Mouse (Mus musculus): Measurements from ENCODE around the gene Cfdp1.

Cfdp1 gene

DNA sequence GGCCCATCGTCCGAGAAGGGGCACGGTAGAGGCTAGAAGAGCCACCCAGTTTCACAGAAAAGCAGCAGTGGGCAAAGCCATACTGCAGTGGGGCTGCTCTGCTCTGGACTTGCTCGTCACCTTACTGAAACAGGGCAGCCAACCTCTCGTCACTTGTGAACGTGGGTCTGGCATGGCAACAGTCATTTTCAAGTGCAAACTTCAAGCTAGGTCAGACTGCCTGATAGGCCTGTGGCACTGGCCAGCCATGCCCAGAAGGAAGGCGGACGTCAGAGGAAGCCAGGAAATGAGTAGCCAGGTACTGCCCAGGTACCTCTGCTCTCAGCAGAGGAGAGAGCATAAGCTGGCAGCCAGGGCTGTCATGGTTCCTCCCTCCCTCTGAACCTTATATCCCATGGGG, 113.1 kb downstream of the Cfdp1 start:
- DNase-seq (ENCODE audit: low read depth, low spot score) = no peak

- no peak for DNase-seq (ENCODE audit: low read depth, low spot score)
These were observed 113.8 kb downstream of the Cfdp1 start for GRCm38 (mm10) chr8:111740301-111740711.

- no peak for DNase-seq (ENCODE audit: low read depth, low spot score)
These were observed 114.5 kb downstream of the Cfdp1 start for GRCm38 (mm10) chr8:111739604-111740003.

- DNase-seq (ENCODE audit: low read depth, low spot score) = no peak
These were observed 115.2 kb downstream of the Cfdp1 start for GRCm38 (mm10) chr8:111738867-111739266.

- DNase-seq (ENCODE audit: low read depth, low spot score) = peak; percentile 88
These were observed 117.8 kb downstream of the Cfdp1 start for GRCm38 (mm10) chr8:111736321-111736720.

DNA sequence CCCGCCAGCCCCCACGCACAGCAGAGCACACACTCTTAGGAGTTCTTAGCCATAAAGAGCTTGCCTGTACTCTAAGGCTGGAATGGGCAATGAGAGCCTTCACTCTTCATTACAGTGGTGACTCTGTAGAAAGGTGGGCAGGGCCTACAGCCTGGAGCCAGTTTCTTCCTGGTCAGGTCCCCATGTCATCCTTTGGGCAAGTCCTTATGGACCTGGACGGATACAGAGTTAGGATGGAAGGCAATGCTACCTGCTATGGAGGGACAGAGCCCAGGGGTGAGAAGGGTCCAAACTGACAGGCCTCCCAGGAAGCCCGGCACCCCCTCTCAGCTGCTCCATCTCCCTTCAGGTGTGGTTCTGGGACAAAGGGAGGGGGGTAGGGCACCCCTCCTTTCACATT, 118.3 kb downstream of the Cfdp1 start:
- no peak for DNase-seq (ENCODE audit: low read depth, low spot score)

DNA sequence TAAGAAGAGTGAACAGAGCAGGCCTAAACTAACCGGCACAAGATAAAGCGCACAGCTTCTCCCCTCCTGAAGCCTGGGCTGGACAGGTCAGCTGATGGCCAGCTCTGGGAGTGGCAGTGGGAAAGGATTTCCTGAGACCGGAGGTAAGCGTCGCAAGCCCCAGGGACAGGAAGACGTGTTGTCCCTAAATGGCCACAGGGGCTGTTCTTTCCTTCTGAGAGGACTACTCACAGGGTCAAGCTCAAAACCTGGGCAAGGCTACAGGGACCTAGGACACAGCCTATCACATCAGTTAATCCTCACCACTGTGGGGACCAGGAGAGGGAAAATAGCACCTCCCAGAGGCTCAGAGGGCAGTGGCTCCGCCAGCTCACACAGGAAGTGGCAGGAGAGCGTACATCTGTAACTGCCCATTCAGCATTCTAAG, 118.7 kb downstream of the Cfdp1 start:
- DNase-seq (ENCODE audit: low read depth, low spot score) = no peak

DNA sequence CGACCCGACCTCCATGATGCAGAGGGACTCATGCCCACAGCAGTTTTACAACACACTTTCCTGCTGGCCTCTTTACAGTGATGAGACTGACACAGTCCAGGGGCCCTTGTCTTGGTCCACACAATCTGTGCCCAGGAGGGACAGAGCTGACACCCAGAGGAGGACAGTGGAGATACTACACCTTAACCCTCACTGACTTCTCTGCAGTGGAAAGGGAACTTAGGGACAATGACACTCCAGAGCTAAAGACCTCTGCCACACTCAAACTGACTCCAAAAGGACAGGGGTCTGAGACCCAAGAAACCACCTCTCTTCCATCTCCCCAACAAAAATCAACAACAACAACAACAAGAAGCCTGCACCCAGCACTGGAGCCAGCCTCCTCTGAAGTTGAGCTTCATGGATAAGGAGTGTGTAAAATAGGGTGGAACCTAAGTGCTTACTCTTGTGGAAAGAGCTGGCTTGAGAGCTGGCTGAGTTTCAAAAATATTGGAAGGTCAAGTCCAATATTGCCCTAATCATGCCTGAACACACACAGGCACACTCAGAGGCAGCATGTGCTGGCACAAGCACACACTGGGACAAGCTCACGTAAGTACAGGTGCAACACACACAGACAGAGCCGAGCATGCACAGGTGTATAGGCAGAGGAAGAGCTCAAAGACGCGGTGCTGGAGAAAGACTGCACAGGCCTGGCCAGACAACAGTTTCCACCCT, 119.7 kb downstream of the Cfdp1 start:
- DNase-seq (ENCODE audit: low read depth, low spot score) = no peak

DNA sequence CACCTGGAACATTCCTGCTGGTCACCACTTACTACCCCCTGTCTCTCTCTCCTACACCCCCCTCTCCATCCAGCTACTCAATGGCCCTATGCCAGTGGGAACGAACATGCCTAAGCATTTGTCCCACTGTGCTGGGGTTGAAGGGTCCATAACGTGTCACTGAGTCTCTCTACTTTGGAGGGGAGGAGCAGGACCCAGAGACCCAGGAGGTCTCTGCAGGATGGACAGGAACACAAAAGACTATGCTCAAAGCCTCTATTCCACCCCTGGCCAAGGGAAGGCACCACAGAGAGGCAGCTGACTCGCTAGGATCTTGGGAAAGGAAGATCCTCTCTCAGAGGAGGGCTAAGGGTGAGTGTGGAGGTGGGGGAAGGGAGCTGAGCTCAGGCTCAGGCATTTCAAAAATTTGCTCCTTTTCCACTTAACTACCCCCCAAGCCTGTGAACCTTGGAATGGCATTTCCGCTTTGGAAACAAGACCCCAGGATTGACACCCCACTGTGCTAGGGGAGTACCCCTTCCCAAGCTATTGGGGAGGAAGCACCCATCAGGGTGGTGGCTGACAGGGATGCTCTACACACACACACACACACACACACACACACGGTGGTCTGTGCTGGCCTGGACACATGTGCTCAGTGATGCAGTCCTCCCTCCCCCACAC, 120.4 kb downstream of the Cfdp1 start:
- no peak for DNase-seq (ENCODE audit: low read depth, low spot score)

DNA sequence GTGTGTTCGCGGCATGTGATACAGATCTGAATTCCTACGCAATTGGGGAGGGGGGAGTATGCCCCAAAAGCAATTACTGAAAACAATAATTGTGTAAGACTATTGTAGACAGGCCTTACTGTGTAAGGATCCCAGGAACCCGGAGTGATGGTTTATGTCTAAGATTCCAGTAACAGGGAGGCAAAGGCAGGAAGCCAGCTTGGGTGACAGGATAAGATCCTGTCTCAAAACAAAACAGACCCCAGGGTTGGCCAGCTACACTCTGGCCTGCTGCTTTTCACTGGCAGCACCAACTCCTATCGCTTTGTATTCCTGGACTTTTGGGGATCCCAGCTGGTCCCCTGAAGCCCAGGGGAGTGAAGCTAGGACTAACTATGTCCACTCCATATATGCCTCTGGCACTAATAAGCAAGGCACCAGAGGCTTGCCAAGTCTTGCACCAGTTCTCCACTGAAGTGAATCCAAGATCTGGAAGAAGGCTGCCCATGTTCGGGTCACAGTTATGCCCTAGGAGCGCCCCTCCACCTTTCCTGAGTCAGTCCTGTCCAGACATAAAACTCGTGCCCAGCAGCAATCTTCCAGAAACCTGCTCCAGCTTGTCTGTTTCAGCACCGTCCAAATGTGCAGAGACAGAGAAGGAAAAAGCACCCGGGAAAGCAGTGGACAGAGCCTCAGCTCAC, 121.5 kb downstream of the Cfdp1 start:
- no peak for DNase-seq (ENCODE audit: low read depth, low spot score)

GRCm38 (mm10) chr8:111732004-111732403, 122.1 kb downstream of the Cfdp1 start:
- peak; percentile 97 for DNase-seq (ENCODE audit: low read depth, low spot score)

GRCm38 (mm10) chr8:111731231-111731977, 122.7 kb downstream of the Cfdp1 start:
- DNase-seq (ENCODE audit: low read depth, low spot score) = peak; percentile 66

DNA sequence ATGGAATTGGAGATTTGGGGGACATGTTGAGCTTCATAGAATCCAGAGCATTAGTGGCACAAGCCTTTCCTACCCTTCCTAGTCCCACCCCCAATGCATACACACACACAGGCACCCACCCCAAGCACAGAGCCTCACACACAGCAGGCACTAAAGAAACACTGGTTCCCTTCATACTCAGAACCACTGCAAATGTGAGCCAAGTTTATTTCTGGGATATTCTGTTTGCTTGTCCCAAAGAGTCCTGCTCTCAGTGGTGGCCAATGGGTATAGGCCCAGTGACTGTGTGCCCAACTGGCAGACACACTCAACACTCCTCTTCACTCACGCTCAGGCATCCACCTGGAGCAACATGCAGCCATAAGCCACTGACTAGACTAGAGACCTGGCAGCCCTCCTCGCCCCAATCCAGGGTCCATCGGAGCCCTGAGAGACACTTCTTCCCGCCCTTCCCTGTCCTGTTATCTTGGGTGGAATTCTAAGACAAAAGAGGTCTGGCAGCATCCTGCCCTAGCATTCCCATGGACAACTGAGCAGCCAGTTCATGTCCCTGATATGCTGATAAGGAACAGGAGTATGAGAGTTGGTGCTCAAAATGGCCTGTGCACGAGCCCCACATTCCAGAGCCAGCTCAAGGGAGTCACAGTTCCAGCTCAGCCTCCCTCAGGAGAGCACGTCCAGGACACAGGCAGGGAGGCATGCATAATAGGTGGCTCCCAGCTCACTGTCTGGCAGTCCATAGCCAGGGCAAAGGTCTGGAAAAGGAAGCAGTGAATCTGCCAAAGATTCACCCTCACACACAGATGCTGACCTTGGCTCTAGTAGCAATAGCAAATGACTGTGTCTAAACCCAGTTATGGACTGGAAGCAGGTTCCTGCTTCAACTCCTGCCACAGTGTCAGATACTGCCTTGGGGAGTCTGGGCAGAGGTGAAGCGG, 124.6 kb downstream of the Cfdp1 start:
- peak; percentile 71 for DNase-seq (ENCODE audit: low read depth, low spot score)

GRCm38 (mm10) chr8:111728481-111728880, 125.6 kb downstream of the Cfdp1 start:
- DNase-seq (ENCODE audit: low read depth, low spot score) = no peak

DNA sequence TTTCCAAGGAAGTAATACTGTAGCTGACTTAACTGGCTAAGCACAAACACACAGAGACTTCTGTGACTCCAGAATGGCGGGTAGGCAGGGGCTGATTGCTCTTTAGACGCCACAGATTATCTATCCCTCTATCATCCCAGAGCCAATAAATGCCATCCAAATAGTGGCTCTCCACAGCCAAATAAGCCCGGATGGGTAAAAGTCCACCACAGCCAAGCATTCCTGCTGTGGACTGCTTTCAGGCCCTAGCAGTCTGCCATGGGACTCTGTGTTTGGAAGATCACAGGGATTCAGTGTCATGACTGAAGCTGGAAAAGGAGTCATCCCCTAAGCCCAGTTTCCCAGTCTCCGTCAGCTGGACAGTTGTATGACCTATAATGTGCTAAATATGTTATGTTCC, 126.5 kb downstream of the Cfdp1 start:
- no peak for DNase-seq (ENCODE audit: low read depth, low spot score)

DNA sequence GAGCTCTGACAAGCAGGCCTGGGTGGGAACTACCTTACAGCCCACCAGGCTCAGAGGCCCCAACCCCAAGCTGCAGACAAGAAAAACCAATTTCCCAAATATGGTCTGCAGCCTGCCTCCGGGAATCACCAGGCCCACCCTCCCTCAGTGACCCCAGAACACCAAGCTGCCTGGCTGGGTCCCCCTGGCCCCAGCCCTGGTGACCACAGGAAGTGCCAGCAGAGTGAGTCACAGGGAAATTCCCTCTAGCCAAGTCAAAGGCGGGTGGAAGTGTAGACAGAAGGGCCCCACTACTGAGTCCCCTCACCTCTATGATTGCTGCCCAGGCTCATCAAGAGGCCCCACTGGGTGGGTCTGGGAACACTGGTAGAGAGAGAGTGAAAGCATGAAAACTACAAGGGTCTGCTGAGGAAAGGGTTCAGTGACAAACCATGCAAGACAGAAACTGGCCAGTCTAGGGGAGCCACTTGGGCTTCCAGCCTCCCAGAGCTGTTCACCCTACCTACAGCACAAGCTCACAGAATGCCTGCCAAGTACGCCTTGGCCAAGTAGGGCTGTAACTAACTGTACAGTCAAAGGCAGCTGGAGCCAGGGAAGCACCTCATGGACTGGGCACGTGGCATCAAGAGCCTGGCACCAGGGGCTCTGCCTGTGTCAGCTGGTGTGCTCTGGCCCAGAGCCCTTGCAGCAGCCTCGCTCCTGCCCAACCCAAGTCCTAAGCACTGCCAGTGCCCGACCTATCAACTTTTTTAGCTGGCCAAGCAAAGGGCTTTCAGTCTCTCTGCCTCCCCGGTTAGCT, 127.8 kb downstream of the Cfdp1 start:
- peak; percentile 96 for DNase-seq (ENCODE audit: low read depth, low spot score)

- DNase-seq (ENCODE audit: low read depth, low spot score) = no peak
These were observed 128.8 kb downstream of the Cfdp1 start for GRCm38 (mm10) chr8:111725341-111725740.

DNA sequence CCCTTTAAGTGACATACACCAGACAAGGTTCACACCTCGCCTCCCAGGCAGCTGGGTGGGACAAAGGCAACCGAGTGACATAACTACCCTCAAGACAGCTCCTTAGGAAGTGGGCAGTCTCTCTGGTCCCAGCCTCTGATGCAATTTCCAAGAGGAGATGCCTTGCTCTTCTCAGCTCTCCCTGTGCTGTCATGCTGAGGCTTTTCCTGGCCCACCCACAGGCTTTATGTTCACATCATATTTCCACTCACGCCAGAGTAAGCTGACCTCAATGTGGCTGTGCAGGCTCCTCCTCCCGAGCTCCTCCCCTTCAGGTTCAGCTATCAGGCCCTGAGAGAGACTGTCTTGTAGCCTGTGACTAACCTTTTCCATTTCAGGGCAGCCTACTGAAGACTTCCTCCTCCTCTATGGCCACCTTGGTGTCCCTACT, 134.0 kb downstream of the Cfdp1 start:
- no peak for DNase-seq (ENCODE audit: low read depth, low spot score)

GRCm38 (mm10) chr8:111718937-111719336, 135.2 kb downstream of the Cfdp1 start:
- no peak for DNase-seq (ENCODE audit: low read depth, low spot score)
